Mouse (Mus musculus) leukemia stem cell, adult 10-12 weeks (primary cell): ENCODE measurements around the gene Zscan4d. TPM values are rescaled to one million over a fixed set of nuclear protein-coding genes. Genes with fewer than 3 reads are reported as not detected.

Experiments
- polyA plus RNA-seq: library from polyadenylated mRNA; stranded (reverse); fragments of >175 nt; gene quantifications from 2 replicates; pipeline ENCODE4 v1.2.3, GENCODE M21; 2012; ENCODE audit warnings: low replicate concordance

Gene Zscan4d
- polyA plus RNA-seq: not detected in 2 replicates

GRCm38 (mm10) chr7:11166059-11166458 lies at the start of gene Zscan4d:
Zscan4d (minus strand) TSS chr7:11166159.

Other genes starting within 250 kb of the Zscan4d start
- not detected in 2 replicates for gene Zscan4c, start 160.4 kb downstream of the Zscan4d start, polyA plus RNA-seq
- gene Zscan4-ps1, start 96.5 kb downstream of the Zscan4d start, polyA plus RNA-seq: not detected in 2 replicates
- gene Zscan4e, start 144.5 kb upstream of the Zscan4d start, polyA plus RNA-seq: not detected in 2 replicates
- not detected in 2 replicates for gene Zscan4f, start 231.8 kb upstream of the Zscan4d start, polyA plus RNA-seq